ENCODE assay signal across 19 mouse cellular contexts in the genomic region with DNA sequence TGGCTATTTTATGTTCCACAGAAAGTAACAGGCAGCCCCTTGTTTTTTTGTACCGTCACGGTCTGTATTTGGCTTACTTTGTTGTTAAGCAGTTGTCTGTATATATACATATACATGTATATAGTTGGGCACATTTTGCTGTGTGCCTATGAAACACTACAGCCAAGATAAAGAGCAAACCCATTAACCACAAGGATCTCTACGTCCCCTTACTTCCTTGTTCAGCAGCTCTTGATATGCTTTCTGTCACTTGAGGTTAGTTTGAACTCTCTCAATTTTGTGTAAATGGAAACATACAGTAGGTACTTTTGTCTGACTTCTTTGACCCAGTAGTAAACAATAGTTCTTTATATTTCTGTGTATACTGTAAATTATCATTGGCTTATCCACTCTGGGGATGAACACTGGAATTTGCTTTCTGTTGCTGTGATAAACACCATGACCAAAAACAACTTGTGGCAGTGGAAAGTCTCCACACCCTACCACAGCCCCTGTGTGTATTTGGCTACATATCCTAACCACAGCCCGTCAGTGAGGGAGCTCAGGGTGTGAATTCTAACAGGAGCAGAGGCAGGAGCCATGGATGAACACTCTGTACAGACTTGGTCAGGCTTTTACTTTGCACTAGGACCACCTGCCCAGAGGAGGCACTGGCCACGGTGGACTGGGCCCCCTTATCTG.
DNase-seq lines count a peak whose midpoint lies in the region; ATAC-seq and TF ChIP-seq lines count a peak whose summit lies in the region.
"Had no signal": no experiment of that assay in that cellular context is flagged by ENCODE, and none has a peak within 500 bp of the region (broad histone marks: within the 10 kb centered on the region; RNA-seq: fewer than 3 reads in every experiment).

No protein-coding gene starts in this region.

- H3K4me2 ChIP-seq in forebrain, embryonic 14.5 days (ENCODE audit: low read length) = no peak overlapping the region
- H3K4me2 ChIP-seq: embryonic facial prominence, embryonic 12.5 days; heart, embryonic 13.5 days; hindbrain, embryonic 12.5 days had no signal

- H3K9me3 ChIP-seq in forebrain, embryonic 14.5 days (replicated peaks; ENCODE audit: control insufficient read depth, low read length) = no peaks in the 10 kb centered on the region
- H3K9me3 ChIP-seq: embryonic facial prominence, embryonic 12.5 days; heart, embryonic 13.5 days; hindbrain, embryonic 12.5 days had no signal

- H3K4me1 ChIP-seq in kidney, adult 2 months (ENCODE audit: control insufficient read depth, insufficient read depth, low read length) = no peaks in the 10 kb centered on the region
- H3K4me1 ChIP-seq in forebrain, embryonic 14.5 days (ENCODE audit: control insufficient read depth, insufficient read depth, low read length) = no peaks in the 10 kb centered on the region
- H3K4me1 ChIP-seq: hindbrain, embryonic 12.5 days had no signal

- H3K27me3 ChIP-seq in kidney, adult 2 months (replicated peaks; ENCODE audit: control insufficient read depth, insufficient read depth, low read length) = no peaks in the 10 kb centered on the region
- no peaks in the 10 kb centered on the region for H3K27me3 ChIP-seq in forebrain, embryonic 14.5 days (replicated peaks; ENCODE audit: control insufficient read depth, insufficient read depth, low read length)
- H3K27me3 ChIP-seq: embryonic facial prominence, embryonic 12.5 days; heart, embryonic 13.5 days; hindbrain, embryonic 12.5 days had no signal

- no peak overlapping the region for H3K9ac ChIP-seq in forebrain, embryonic 14.5 days (ENCODE audit: low read length)
- H3K9ac ChIP-seq: embryonic facial prominence, embryonic 12.5 days; heart, embryonic 13.5 days; hindbrain, embryonic 12.5 days had no signal

- DNase-seq in thymus, postnatal 0 days (ENCODE audit: low spot score) = peak; percentile 15
- DNase-seq in thymus, postnatal 36 days = no peak
- peak; percentile 71 for DNase-seq in MEL-GATA-1-ER (ENCODE audit: extremely low read depth, low read depth)
- no peak for DNase-seq in kidney, adult 2 months
- DNase-seq in kidney, adult 8-10 months = no peak
- DNase-seq in forebrain, embryonic 14.5 days (ENCODE audit: low spot score) = no peak
- DNase-seq: adrenal gland, adult 8-10 months; adrenal gland, postnatal 36 days; cerebellum, adult 8-10 months; cerebellum, postnatal 14 days; gastrocnemius, postnatal 14 days; heart, postnatal 36 days had no signal

- no peak for TF ChIP-seq CTCF in kidney, adult 2 months (conservative IDR thresholded peaks at IDR 0.05; ENCODE audit: insufficient read depth, insufficient read length, low read depth, low read length)

- 92% methylated on average over 5 of the region's 5 CpGs for WGBS in kidney, adult 2 months
- WGBS in forebrain, embryonic 14.5 days = 87% methylated on average over 5 of the region's 5 CpGs

- ATAC-seq in inflammation-experienced regulatory T-cells, adult 6 months = peak; percentile 46
- no peak for ATAC-seq in forebrain, embryonic 14.5 days
- ATAC-seq: forebrain, embryonic 16.5 days; hindbrain, postnatal 0 days; intestine, embryonic 16.5 days had no signal

- no peak overlapping the region for H3K27ac ChIP-seq in kidney, adult 2 months (ENCODE audit: insufficient read depth, low read depth, low read length)
- no peak overlapping the region for H3K27ac ChIP-seq in forebrain, embryonic 14.5 days (ENCODE audit: low read depth, low read length)
- H3K27ac ChIP-seq: embryonic facial prominence, embryonic 12.5 days; heart, embryonic 13.5 days; hindbrain, embryonic 12.5 days; hindbrain, postnatal 0 days had no signal

- H3K4me3 ChIP-seq in kidney, adult 2 months (ENCODE audit: insufficient read depth, low read depth, low read length) = no peak overlapping the region
- no peak overlapping the region for H3K4me3 ChIP-seq in forebrain, embryonic 14.5 days (ENCODE audit: low read depth, low read length)
- H3K4me3 ChIP-seq: embryonic facial prominence, embryonic 12.5 days; heart, embryonic 13.5 days; hindbrain, embryonic 12.5 days had no signal

- no peak for TF ChIP-seq POLR2A in kidney, adult 2 months (IDR thresholded peaks at IDR 0.05; ENCODE audit: low read depth, low read length)

- H3K36me3 ChIP-seq in kidney, adult 2 months (ENCODE audit: control insufficient read depth, insufficient read depth, low read length) = peaks cover 2% of the 10 kb centered on the region; the same call in 1 of the 2 replicates
- peaks cover 26% of the 10 kb centered on the region for H3K36me3 ChIP-seq in forebrain, embryonic 14.5 days (ENCODE audit: control insufficient read depth, insufficient read depth, low read length)

Comparison
In these comparisons a context has a peak if more than half of its experiments do, and no peak if none do; other contexts are left out.
1. DNase-seq: peak in thymus, postnatal 0 days (single experiment) and MEL-GATA-1-ER (single experiment); none in thymus, postnatal 36 days (0 of 2), kidney, adult 2 months (single experiment), kidney, adult 8-10 months (0 of 2) and forebrain, embryonic 14.5 days (single experiment).